In genomic region chr4:134020621-134021020, GRCm38 (mm10) we compare ENCODE assay signal across 10 mouse cellular contexts. TPM values are rescaled to one million over a fixed set of nuclear protein-coding genes. Genes with fewer than 3 reads are reported as not detected.
DNase-seq lines count a peak whose midpoint lies in the region; ATAC-seq lines count a peak whose summit lies in the region.
"Had no signal": no experiment of that assay in that cellular context is flagged by ENCODE, and none has a peak within 500 bp of the region (broad histone marks: within the 10 kb centered on the region; RNA-seq: fewer than 3 reads in every experiment).

No protein-coding gene starts in this region.

- peak; percentile 25 for DNase-seq in right cerebral cortex, postnatal 4 days
- DNase-seq in right cerebral cortex, postnatal 25 days: no peak
- DNase-seq in adrenal gland, postnatal 14 days: peak; percentile 85
- DNase-seq in gastrocnemius, postnatal 14 days: peak; percentile 61
- peak; percentile 76 to 86 for DNase-seq in kidney, postnatal 25 days
- peak; percentile 85 for DNase-seq in testis, postnatal 10 days (ENCODE audit: low spot score)

- H3K4me3 ChIP-seq in midbrain, embryonic 15.5 days: peak overlapping the region; percentile 37
- H3K4me3 ChIP-seq: erythroblast, embryonic 14.5 days had no signal

- intact Hi-C loops in gastrocnemius, postnatal 14 days (cut with DNase I; ENCODE audit: low total_unique reads): no loop called here

- ATAC-seq in midbrain, embryonic 15.5 days (replicated peaks): no peak
- ATAC-seq in erythroid progenitor cell, adult 5-6 weeks (replicated peaks; ENCODE audit: low FRiP score, poor library complexity, severe bottlenecking): no peak

- peak overlapping the region; percentile 63 for H3K4me2 ChIP-seq in midbrain, embryonic 15.5 days

- H3K27ac ChIP-seq in midbrain, embryonic 15.5 days: no peak overlapping the region

- H3K9ac ChIP-seq in midbrain, embryonic 15.5 days: no peak overlapping the region

- WGBS in midbrain, embryonic 15.5 days: 3% methylated on average over 11 of the region's 11 CpGs

- H3K4me1 ChIP-seq in midbrain, embryonic 15.5 days: peaks cover 38% of the 10 kb centered on the region

- no peaks in the 10 kb centered on the region for H3K9me3 ChIP-seq in midbrain, embryonic 15.5 days

- no peaks in the 10 kb centered on the region for H3K36me3 ChIP-seq in midbrain, embryonic 15.5 days (replicated peaks)

- H3K27me3 ChIP-seq in midbrain, embryonic 15.5 days (replicated peaks): peaks cover 11% of the 10 kb centered on the region; the same call in 1 of the 2 replicates

RNA-seq across cellular contexts. Expression of gene Lin28a, which starts 2.0 kb away (rescaled TPM):
- total RNA-seq in adrenal gland, postnatal 14 days (2021): not detected in 2 replicates
- 1 to 10 TPM; 1.9 to 3.0 TPM for total RNA-seq in gastrocnemius, postnatal 14 days (2021)
- polyA plus RNA-seq in midbrain, embryonic 15.5 days (2015; fragmentation: Nextera tagmentation; extraction: Ambion mirVana): 0.27 and 0.64 TPM in 2 replicates
- total RNA-seq in erythroid progenitor cell, adult 5-6 weeks (2015; ENCODE audit: low replicate concordance): 1.1 and 2.1 TPM in 2 replicates
- total RNA-seq in erythroid progenitor cell, adult 5-6 weeks (2017; ENCODE audit: low replicate concordance): 1.0 and 2.2 TPM in 2 replicates
- polyA plus RNA-seq: erythroblast, embryonic 14.5 days had no signal

RNA-seq across cellular contexts. Expression of gene Dhdds, which starts 19.9 kb away (rescaled TPM):
- 32.1 and 35.2 TPM in 2 replicates for total RNA-seq in adrenal gland, postnatal 14 days (2021)
- 10 to 100 TPM; 11.3 to 13.0 TPM for total RNA-seq in gastrocnemius, postnatal 14 days (2021)
- polyA plus RNA-seq in midbrain, embryonic 15.5 days (2015; fragmentation: Nextera tagmentation; extraction: Ambion mirVana): 45.9 and 48.2 TPM in 2 replicates
- total RNA-seq in erythroid progenitor cell, adult 5-6 weeks (2015; ENCODE audit: low replicate concordance): 9.4 and 10.1 TPM in 2 replicates
- 10.1 and 12.1 TPM in 2 replicates for total RNA-seq in erythroid progenitor cell, adult 5-6 weeks (2017; ENCODE audit: low replicate concordance)

RNA-seq across cellular contexts. Expression of gene Zfp683, which starts 33.0 kb away (rescaled TPM):
- 0.26 TPM in 1 of 2 replicates, not detected in the other for total RNA-seq in adrenal gland, postnatal 14 days (2021)
- not detected for total RNA-seq in gastrocnemius, postnatal 14 days (2021)
- polyA plus RNA-seq in midbrain, embryonic 15.5 days (2015; fragmentation: Nextera tagmentation; extraction: Ambion mirVana): not detected in 2 replicates
- not detected in 2 replicates for total RNA-seq in erythroid progenitor cell, adult 5-6 weeks (2015; ENCODE audit: low replicate concordance)
- total RNA-seq in erythroid progenitor cell, adult 5-6 weeks (2017; ENCODE audit: low replicate concordance): not detected in 2 replicates
- polyA plus RNA-seq: erythroblast, embryonic 14.5 days; liver, embryonic 16.5 days had no signal

RNA-seq across cellular contexts. Expression of gene Crybg2, which starts 40.0 kb away (rescaled TPM):
- total RNA-seq in adrenal gland, postnatal 14 days (2021): not detected in 2 replicates
- not detected for total RNA-seq in gastrocnemius, postnatal 14 days (2021)
- 2.4 and 4.2 TPM in 2 replicates for polyA plus RNA-seq in midbrain, embryonic 15.5 days (2015; fragmentation: Nextera tagmentation; extraction: Ambion mirVana)
- total RNA-seq in erythroid progenitor cell, adult 5-6 weeks (2015; ENCODE audit: low replicate concordance): 5.0 TPM in 1 of 2 replicates, not detected in the other
- total RNA-seq in erythroid progenitor cell, adult 5-6 weeks (2017; ENCODE audit: low replicate concordance): not detected in 2 replicates
- polyA plus RNA-seq: erythroblast, embryonic 14.5 days had no signal

RNA-seq across cellular contexts. Expression of gene Hmgn2, which starts 52.2 kb away (rescaled TPM):
- total RNA-seq in adrenal gland, postnatal 14 days (2021): 325 and 351 TPM in 2 replicates
- total RNA-seq in gastrocnemius, postnatal 14 days (2021): 100 to 1,000 TPM; 110 to 135 TPM
- polyA plus RNA-seq in midbrain, embryonic 15.5 days (2015; fragmentation: Nextera tagmentation; extraction: Ambion mirVana): 876 and 917 TPM in 2 replicates
- 1,062 and 1,086 TPM in 2 replicates for total RNA-seq in erythroid progenitor cell, adult 5-6 weeks (2015; ENCODE audit: low replicate concordance)
- total RNA-seq in erythroid progenitor cell, adult 5-6 weeks (2017; ENCODE audit: low replicate concordance): 532 and 653 TPM in 2 replicates
